Mouse (Mus musculus) heart, embryonic 15.5 days (tissue): ENCODE data around the gene Aunip. TPM values are rescaled to one million over a fixed set of nuclear protein-coding genes. Genes with fewer than 3 reads are reported as not detected.

ENCODE experiments used
- ATAC-seq: fragments of 200-750 bp; cut with Nextera tagmentation; replicated peaks from 2 replicates; pipeline ENCODE4 v1.8.0; 2017; ENCODE audit warnings: low read depth, moderate TSS enrichment; ENCODE audit not compliant: insufficient number of reproducible peaks, insufficient read depth, low FRiP score
- H3K27ac ChIP-seq: fragments of 300-500 bp; sonication (generic); 2 replicates; pipeline ENCODE4 v1.5.1; 2015; ENCODE audit warnings: mild to moderate bottlenecking, inconsistent platforms
- H3K27me3 ChIP-seq: fragments of 300-500 bp; sonication (generic); 2 replicates; pipeline ENCODE4 v1.6.1; 2015; ENCODE audit warnings: inconsistent platforms
- H3K36me3 ChIP-seq: fragments of 300-500 bp; sonication (generic); 2 replicates; pipeline ENCODE4 v1.6.1; 2015; ENCODE audit warnings: mild to moderate bottlenecking, inconsistent platforms
- H3K4me1 ChIP-seq: fragments of 300-500 bp; sonication (generic); replicated peaks from 2 replicates; pipeline ENCODE4 v1.6.1; 2015; ENCODE audit warnings: inconsistent platforms
- H3K4me2 ChIP-seq: fragments of 300-500 bp; sonication (generic); 2 replicates; pipeline ENCODE4 v1.6.1; 2015; ENCODE audit warnings: inconsistent platforms, mild to moderate bottlenecking, moderate library complexity
- H3K4me3 ChIP-seq: fragments of 300-500 bp; sonication (generic); 2 replicates; pipeline ENCODE4 v1.5.1; 2015; ENCODE audit warnings: mild to moderate bottlenecking, inconsistent platforms
- H3K9ac ChIP-seq: fragments of 300-500 bp; sonication (generic); 2 replicates; pipeline ENCODE4 v1.6.1; 2015; ENCODE audit warnings: mild to moderate bottlenecking, inconsistent platforms
- H3K9me3 ChIP-seq: fragments of 300-500 bp; sonication (generic); replicated peaks from 2 replicates; pipeline ENCODE4 v1.6.1; 2016; ENCODE audit warnings: inconsistent platforms
- WGBS: fragments of 180-500 bp; shearing (Covaris S2); methylation state at CpG from one replicate; pipeline ENCODE4 v1.1.7; 2015; ENCODE audit warnings: mixed read lengths; 5-methylcytosine and 5-hydroxymethylcytosine counted together
- polyA plus RNA-seq: library from polyadenylated mRNA; unstranded; fragments of >200 nt; fragmentation: Nextera tagmentation; extraction: Ambion mirVana; gene quantifications from 2 replicates; pipeline ENCODE4 v1.2.1, GENCODE M21; 2015

Gene Aunip
- polyA plus RNA-seq: 7.3 and 7.9 TPM in 2 replicates

DNA sequence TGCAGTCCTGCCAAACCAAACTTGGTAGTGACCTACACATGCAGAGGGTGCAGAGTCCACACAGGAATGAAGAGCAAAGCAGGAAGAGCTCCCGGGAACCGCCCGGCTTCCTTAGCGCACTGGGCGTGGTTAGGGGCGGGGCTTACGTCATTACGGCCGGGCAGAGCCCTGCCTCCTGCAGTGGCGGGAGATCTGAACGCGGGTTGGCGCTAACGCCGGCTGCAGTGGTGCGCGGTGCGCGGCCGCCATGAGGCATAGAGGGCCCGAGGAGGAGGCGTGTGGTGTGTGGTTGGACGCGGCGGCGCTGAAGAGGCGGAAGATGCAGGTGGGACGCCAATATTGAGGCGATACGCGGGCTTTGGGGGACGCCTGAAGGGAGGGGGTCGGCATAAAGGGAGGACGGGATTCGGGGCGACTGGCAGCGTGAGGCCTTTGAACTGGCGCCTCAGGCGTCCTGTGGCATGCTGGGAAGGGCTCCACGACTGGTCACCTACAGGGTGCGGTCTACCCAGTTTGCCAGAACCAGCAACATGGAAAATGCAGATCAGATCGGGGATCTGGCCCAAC is at the start of gene Aunip:
Aunip (plus strand) TSS at position 155 of the 567 bp plus-strand sequence.
- no peaks in the 10 kb centered on the region for H3K36me3 ChIP-seq
- H3K4me3 ChIP-seq: peak within 1 kb of the TSS; percentile 75
- H3K27ac ChIP-seq: peak within 1 kb of the TSS; percentile 51
- H3K4me1 ChIP-seq: peaks cover 37% of the 10 kb centered on the region
- no peaks in the 10 kb centered on the region for H3K9me3 ChIP-seq
- peak within 1 kb of the TSS; percentile 97 for H3K4me2 ChIP-seq
- H3K9ac ChIP-seq: peak within 1 kb of the TSS; percentile 70
- under 1% methylated on average over 42 of the region's 42 CpGs for WGBS
- H3K27me3 ChIP-seq: no peaks in the 10 kb centered on the region
- ATAC-seq: peak; percentile 91

GRCm38 (mm10) chr4:134461252-134461651 is 49.5 kb upstream of the Aunip start:
- no peak overlapping the region for H3K27ac ChIP-seq
- no peaks in the 10 kb centered on the region for H3K36me3 ChIP-seq
- H3K9me3 ChIP-seq: no peaks in the 10 kb centered on the region
- H3K4me2 ChIP-seq: no peak overlapping the region
- no peak overlapping the region for H3K9ac ChIP-seq
- H3K4me3 ChIP-seq: no peak overlapping the region
- 58% methylated on average over 5 of the region's 5 CpGs for WGBS
- no peaks in the 10 kb centered on the region for H3K4me1 ChIP-seq
- no peak for ATAC-seq
- H3K27me3 ChIP-seq: no peaks in the 10 kb centered on the region

- ATAC-seq: no peak
- no peaks in the 10 kb centered on the region for H3K9me3 ChIP-seq
- H3K27ac ChIP-seq: no peak overlapping the region
- peaks cover 19% of the 10 kb centered on the region for H3K4me1 ChIP-seq
- H3K4me3 ChIP-seq: no peak overlapping the region
- WGBS: 47% methylated on average over 12 of the region's 12 CpGs
- H3K4me2 ChIP-seq: no peak overlapping the region
- H3K9ac ChIP-seq: no peak overlapping the region
- H3K36me3 ChIP-seq: peaks cover 2% of the 10 kb centered on the region
- no peaks in the 10 kb centered on the region for H3K27me3 ChIP-seq
Measured at GRCm38 (mm10) chr4:134465789-134466188, 45.0 kb upstream of the Aunip start.

- Histone ChIP-seq H3K27ac (0 out of 2 replicates have a peak overlapping the region, but pooled peaks have one; percentile 78), H3K36me3 (peaks cover 9% of the 10 kb centered on the region), H3K4me3 (peak overlapping the region; percentile 99; the same call in 1 of the 2 replicates), H3K4me1 (peaks cover 19% of the 10 kb centered on the region), H3K9ac (no peak overlapping the region), H3K9me3 (no peaks in the 10 kb centered on the region), H3K4me2 (peak overlapping the region; percentile 97), H3K27me3 (no peaks in the 10 kb centered on the region)
- 71% methylated on average over 11 of the region's 11 CpGs for whole genome bisulfite sequencing
- ATAC-seq: no peak
Measured at GRCm38 (mm10) chr4:134466381-134467262, 44.2 kb upstream of the Aunip start.

DNA sequence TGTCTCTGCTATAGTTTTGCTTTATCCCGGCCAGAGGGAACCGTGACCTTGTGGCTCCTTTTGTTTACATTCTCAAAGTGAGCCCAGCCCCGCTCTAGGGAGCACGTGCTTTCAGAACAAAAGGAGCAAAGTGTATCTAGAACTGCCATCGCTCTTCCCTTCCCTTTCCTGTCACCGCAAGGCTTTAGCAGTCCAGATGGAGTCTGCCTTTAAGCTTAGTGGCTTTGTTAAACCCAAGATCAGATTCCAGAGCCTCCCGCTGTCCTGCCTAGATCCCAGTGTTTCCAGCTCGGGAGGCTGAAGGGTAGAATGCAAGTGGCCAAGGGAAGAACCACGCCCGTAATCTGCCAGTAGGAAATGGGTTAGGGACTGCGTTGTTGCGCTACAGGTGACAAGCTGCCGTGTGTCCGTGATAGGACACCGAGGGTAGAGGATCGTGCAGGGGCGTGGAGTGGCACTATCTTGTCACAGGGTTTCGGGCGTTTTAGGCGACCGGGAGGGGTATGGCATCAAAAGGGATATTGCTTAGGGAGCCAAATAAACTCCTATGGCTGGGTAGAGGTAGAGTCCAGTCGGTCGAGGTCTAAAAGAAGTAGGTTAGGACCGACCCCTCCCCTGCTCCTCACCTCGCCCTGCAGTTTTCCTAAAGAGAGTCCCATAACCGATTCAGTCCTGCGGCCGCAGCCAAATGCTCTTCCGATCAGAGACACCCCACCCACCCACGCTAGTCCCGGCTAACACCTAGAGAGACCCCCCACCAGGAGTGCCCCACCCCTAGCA is 43.2 kb upstream of the Aunip start:
- H3K9me3 ChIP-seq: no peaks in the 10 kb centered on the region
- peaks cover 19% of the 10 kb centered on the region for H3K4me1 ChIP-seq
- H3K36me3 ChIP-seq: peaks cover 18% of the 10 kb centered on the region
- no peaks in the 10 kb centered on the region for H3K27me3 ChIP-seq
- WGBS: under 1% methylated on average over 31 of the region's 31 CpGs
- peak; percentile 2; the same call in 1 of the 2 replicates for ATAC-seq
- H3K4me2 ChIP-seq: peak overlapping the region; percentile 97
- H3K9ac ChIP-seq: peak overlapping the region; percentile 67
- peak overlapping the region; percentile 78 for H3K27ac ChIP-seq
- peak overlapping the region; percentile 99 for H3K4me3 ChIP-seq

- Histone ChIP-seq H3K27ac (peak within 1 kb of the TSS; percentile 94), H3K27me3 (no peaks in the 10 kb centered on the region), H3K9ac (peak within 1 kb of the TSS; percentile 93), H3K4me1 (peaks cover 19% of the 10 kb centered on the region), H3K36me3 (peaks cover 23% of the 10 kb centered on the region), H3K4me2 (peak within 1 kb of the TSS; percentile 97), H3K9me3 (no peaks in the 10 kb centered on the region), H3K4me3 (peak within 1 kb of the TSS; percentile 99)
- peak; percentile 95 for ATAC-seq
- under 1% methylated on average over 31 of the region's 31 CpGs for WGBS
Measured at GRCm38 (mm10) chr4:134468215-134468575, 42.6 kb upstream of the Aunip start, which contains the start of gene Stmn1. Stmn1 (plus strand) TSS chr4:134468320.

DNA sequence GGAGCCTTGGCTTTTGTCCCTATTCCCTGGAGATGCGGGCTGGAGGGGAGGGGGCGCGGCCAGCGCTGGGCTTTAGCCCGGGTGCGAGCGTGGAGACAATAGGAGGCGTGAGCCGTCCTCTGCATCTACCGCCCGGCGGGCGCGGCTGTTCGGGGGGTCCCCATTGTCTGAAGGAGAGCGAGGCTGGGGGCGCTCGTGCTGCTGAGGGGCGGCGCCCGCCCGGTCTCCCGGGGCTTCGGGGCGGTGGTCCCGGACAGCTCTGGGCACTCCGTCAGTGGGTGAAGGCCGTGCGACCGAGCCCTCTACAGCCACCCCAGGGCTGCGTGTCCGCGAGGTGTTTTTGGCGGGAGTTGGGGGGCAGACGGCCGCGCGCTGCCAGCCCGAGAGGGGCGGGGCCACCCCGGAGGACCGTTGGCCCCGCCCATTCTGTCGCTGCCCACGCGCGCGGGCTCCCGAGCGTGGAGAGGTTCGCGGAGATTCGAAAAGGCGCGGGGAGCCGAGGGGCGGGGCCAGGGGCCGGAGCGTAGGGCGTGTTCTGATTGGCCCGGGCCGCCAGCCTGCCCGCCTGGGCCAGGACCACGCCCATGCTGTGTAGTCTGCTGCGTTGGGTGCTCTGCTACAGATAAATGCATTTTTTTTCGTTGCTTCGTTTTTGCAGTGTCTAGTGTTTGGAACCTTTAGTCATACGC is 42.1 kb upstream of the Aunip start:
- ATAC-seq: peak; percentile 88
- H3K9me3 ChIP-seq: no peaks in the 10 kb centered on the region
- under 1% methylated on average over 66 of the region's 68 CpGs for WGBS
- peak overlapping the region; percentile 97 for H3K4me2 ChIP-seq
- H3K9ac ChIP-seq: peak overlapping the region; percentile 93
- peaks cover 24% of the 10 kb centered on the region for H3K36me3 ChIP-seq
- H3K27ac ChIP-seq: peak overlapping the region; percentile 94
- H3K4me1 ChIP-seq: peaks cover 19% of the 10 kb centered on the region
- H3K27me3 ChIP-seq: no peaks in the 10 kb centered on the region
- peak overlapping the region; percentile 99 for H3K4me3 ChIP-seq

- WGBS: 14% methylated on average over 6 of the region's 6 CpGs
- Histone ChIP-seq H3K9me3 (no peaks in the 10 kb centered on the region), H3K36me3 (peaks cover 31% of the 10 kb centered on the region), H3K4me2 (peak overlapping the region; percentile 97), H3K27ac (peak overlapping the region; percentile 94), H3K27me3 (no peaks in the 10 kb centered on the region), H3K4me3 (peak overlapping the region; percentile 99), H3K4me1 (peaks cover 19% of the 10 kb centered on the region), H3K9ac (peak overlapping the region; percentile 22)
- no peak for ATAC-seq
Measured at GRCm38 (mm10) chr4:134469341-134469796, 41.4 kb upstream of the Aunip start.

DNA sequence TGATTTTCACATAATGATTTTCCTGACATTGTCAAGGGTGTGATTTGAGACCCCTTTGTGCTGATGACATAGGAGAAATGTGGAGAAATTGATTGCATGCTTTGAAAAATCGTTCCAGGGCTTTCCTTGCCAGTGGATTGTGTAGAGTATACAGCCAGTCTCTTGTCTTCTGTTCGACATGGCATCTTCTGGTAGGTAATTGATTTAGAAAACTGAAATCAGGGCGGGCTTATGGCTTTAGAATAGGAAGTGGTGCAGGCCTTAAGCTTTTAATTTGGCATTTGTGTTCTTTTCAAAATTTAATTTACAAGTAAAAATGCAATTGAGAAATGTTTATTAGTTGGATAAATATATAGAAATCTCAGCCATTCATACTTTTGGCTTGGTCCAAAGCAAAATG is 40.8 kb upstream of the Aunip start:
- Histone ChIP-seq H3K27ac (no peak overlapping the region), H3K27me3 (no peaks in the 10 kb centered on the region), H3K9me3 (no peaks in the 10 kb centered on the region), H3K4me3 (peak overlapping the region; percentile 99), H3K4me1 (peaks cover 19% of the 10 kb centered on the region), H3K4me2 (peak overlapping the region; percentile 97), H3K9ac (peak overlapping the region; percentile 22; the same call in 1 of the 2 replicates), H3K36me3 (peaks cover 37% of the 10 kb centered on the region)
- ATAC-seq: no peak
- 74% methylated on average over 3 of the region's 3 CpGs for WGBS

DNA sequence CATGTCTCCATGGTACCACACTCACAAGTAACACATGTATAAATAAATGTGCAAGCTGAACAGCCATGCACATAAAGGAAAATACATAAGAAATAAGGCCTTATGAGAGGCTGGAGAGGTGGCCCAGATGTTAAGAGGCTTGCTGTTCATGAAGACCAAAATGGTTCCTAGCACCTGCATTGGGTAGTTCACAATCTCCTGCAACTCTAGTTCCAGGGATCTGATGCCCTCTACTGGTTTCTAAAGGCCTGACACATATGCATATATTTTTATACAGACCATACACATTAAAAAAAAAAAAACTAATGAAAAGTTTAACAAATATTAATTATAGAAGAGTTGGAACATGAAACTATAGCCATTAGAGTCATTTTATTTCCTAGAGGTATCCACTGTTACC is 39.3 kb upstream of the Aunip start:
- Histone ChIP-seq H3K27me3 (no peaks in the 10 kb centered on the region), H3K4me1 (peaks cover 19% of the 10 kb centered on the region), H3K9ac (no peak overlapping the region), H3K4me3 (no peak overlapping the region), H3K36me3 (peaks cover 48% of the 10 kb centered on the region), H3K4me2 (no peak overlapping the region), H3K9me3 (no peaks in the 10 kb centered on the region), H3K27ac (no peak overlapping the region)
- ATAC-seq: no peak
